Mouse (Mus musculus) midbrain, embryonic 10.5 days (tissue): Measurements from ENCODE around the gene Il12rb1. TPM values are rescaled to one million over a fixed set of nuclear protein-coding genes. Genes with fewer than 3 reads are reported as not detected.

Experiments used
- DNase-seq: peaks from one replicate; pipeline ENCODE4 v3.0.0-alpha.2; 2017; ENCODE audit warnings: low spot score
- H3K27ac ChIP-seq: fragments of 300-500 bp; sonication (generic); replicated peaks from 2 replicates; pipeline ENCODE4 v1.5.1; 2016; ENCODE audit warnings: mild to moderate bottlenecking
- H3K27me3 ChIP-seq: fragments of 300-500 bp; sonication (generic); 2 replicates; pipeline ENCODE4 v1.6.1; 2016; ENCODE audit warnings: low read depth, mild to moderate bottlenecking; ENCODE audit not compliant: poor library complexity, severe bottlenecking
- H3K36me3 ChIP-seq: fragments of 300-500 bp; sonication (generic); 2 replicates; pipeline ENCODE4 v1.6.1; 2016; ENCODE audit warnings: mild to moderate bottlenecking, moderate library complexity
- H3K4me1 ChIP-seq: fragments of 300-500 bp; sonication (generic); 2 replicates; pipeline ENCODE4 v1.6.1; 2016
- H3K4me3 ChIP-seq: fragments of 300-500 bp; sonication (generic); 2 replicates; pipeline ENCODE4 v1.5.1; 2016; ENCODE audit warnings: mild to moderate bottlenecking, moderate library complexity
- H3K9me3 ChIP-seq: fragments of 300-500 bp; sonication (generic); replicated peaks from 2 replicates; pipeline ENCODE4 v1.6.1; 2016; ENCODE audit warnings: mild to moderate bottlenecking
- WGBS: fragments of 180-500 bp; shearing (Covaris S2); methylation state at CpG from one replicate; pipeline ENCODE4 v1.1.7; 2016; 5-methylcytosine and 5-hydroxymethylcytosine counted together
- polyA plus RNA-seq: library from polyadenylated mRNA; unstranded; fragments of >200 nt; fragmentation: Nextera tagmentation; extraction: Ambion mirVana; gene quantifications from 2 replicates; pipeline ENCODE4 v1.2.1, GENCODE M21; 2016

Il12rb1 gene
- polyA plus RNA-seq, 1 experiment from 2014 or later: 0.05 TPM

DNA sequence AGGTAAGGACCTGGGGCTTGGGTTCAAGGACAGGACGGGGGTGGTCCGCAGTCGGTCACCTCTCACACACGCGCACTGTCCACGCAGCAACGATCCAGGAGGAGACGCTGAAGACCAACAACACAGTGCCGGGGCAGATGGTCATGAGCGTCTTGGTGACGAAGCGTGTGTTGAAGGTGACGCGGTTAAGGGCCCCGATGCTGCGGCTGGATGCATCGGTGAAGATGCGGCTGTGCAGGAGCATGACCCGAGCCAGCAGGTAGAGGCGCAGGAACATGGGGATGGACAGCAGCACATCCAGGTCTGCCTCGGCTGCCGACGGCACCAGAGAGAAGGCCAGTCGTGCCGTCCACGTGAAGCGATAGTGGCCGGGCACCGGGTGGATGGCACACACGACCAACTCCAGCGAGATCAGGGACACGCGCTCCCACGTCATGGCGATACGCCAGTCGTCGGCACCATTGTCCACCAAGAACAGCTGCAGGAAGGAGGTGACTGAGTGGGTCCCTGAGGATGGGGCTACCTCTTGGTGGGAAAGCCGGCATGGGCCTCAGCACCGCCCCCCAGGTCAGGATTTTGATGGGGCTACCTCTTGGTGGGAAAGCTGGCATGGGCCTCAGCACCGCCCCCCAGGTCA, 44.5 kb downstream of the Il12rb1 start:
- peaks cover 34% of the 10 kb centered on the region for H3K27me3 ChIP-seq
- no peaks in the 10 kb centered on the region for H3K9me3 ChIP-seq
- H3K27ac ChIP-seq: peak overlapping the region; percentile 46; the same call in 1 of the 2 replicates
- no peak for DNase-seq
- H3K36me3 ChIP-seq: peaks cover 33% of the 10 kb centered on the region
- no peak overlapping the region for H3K4me3 ChIP-seq
- H3K4me1 ChIP-seq: peaks cover 37% of the 10 kb centered on the region
- WGBS: 92% methylated on average over 41 of the region's 41 CpGs

DNA sequence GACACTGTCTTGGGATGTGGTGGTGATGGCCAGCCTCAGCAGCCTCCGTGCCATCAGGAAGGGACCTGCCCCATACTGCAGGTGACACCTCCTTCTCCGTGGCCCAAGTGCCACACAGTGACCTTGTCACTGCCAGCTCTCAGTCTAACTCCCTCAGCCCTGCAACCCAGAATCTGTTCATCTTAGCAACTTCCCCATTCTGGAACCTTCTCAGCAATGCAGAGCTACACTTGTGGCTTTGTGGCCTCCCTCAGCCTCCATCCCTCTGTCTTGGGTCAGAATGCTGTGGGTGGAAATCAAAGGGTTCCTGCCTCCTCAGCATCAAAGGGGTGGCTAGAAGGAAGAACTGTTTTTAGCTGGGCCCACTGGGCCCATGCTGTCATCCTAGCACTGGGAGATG, 45.6 kb downstream of the Il12rb1 start:
- Histone ChIP-seq H3K36me3 (peaks cover 29% of the 10 kb centered on the region), H3K9me3 (no peaks in the 10 kb centered on the region), H3K4me3 (no peak overlapping the region), H3K27me3 (peaks cover 24% of the 10 kb centered on the region), H3K27ac (no peak overlapping the region), H3K4me1 (peaks cover 46% of the 10 kb centered on the region)
- 87% methylated on average over 2 of the region's 2 CpGs for WGBS
- no peak for DNase-seq

DNA sequence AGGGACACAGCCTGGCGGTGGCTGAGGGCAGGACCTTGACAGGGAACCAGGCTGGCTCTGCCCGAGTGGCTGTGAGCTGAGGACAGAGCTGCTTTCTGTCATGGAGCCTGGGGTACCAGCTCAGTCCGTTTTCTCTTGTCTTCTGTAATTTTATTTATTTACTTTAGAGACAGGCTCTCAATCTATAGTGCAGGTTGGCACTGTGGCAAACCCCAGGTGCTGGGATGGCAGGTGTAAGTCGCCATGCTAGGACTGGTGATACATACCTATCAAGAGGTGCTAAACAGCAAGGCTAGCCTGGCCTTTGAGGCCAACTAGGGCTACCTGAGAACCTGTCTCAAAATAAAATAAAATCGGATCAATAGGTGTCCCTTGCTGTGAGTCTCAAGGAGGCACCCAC, 47.8 kb downstream of the Il12rb1 start:
- Histone ChIP-seq H3K27ac (no peak overlapping the region), H3K27me3 (peaks cover 26% of the 10 kb centered on the region), H3K9me3 (no peaks in the 10 kb centered on the region), H3K4me3 (peak overlapping the region; percentile 63; the same call in 1 of the 2 replicates), H3K36me3 (peaks cover 28% of the 10 kb centered on the region), H3K4me1 (peaks cover 49% of the 10 kb centered on the region)
- no peak for DNase-seq
- 69% methylated on average over 5 of the region's 5 CpGs for WGBS

DNA sequence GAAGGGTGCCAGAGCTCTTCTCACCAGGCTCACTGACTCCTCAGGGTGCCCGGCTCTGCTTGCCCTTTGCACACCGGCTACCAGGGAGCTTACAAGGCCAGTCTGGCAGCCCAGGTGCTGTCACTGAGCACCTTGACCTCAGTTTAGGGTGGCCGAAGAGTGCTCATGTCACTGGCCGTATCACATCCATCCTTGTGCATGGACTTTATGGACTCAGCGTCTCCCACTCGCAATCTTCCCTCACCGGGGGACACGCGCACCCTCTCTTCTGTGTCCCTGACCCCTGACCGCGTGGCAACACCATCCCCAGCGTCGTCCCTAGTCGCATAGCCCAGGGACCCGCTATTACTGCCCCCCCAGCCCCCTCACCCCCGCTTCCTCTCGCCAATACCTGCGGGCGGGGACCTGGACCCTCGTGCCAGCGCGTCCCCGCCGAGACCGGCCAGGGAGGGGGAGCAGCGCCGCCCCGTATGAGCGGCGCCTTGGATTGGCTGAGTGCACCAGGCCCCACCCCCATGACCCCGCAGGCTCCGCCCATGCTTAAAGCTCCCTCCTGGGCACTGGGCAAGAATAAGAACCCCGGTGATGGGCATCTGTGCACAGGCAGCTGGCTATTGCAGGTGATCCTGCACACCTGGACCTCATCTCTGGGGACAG, 48.4 kb downstream of the Il12rb1 start:
- 9% methylated on average over 33 of the region's 33 CpGs for WGBS
- Histone ChIP-seq H3K36me3 (peaks cover 28% of the 10 kb centered on the region), H3K9me3 (no peaks in the 10 kb centered on the region), H3K27me3 (peaks cover 32% of the 10 kb centered on the region), H3K27ac (peak overlapping the region; percentile 74), H3K4me3 (peak overlapping the region; percentile 63), H3K4me1 (peaks cover 55% of the 10 kb centered on the region)
- peak; percentile 74 for DNase-seq

DNA sequence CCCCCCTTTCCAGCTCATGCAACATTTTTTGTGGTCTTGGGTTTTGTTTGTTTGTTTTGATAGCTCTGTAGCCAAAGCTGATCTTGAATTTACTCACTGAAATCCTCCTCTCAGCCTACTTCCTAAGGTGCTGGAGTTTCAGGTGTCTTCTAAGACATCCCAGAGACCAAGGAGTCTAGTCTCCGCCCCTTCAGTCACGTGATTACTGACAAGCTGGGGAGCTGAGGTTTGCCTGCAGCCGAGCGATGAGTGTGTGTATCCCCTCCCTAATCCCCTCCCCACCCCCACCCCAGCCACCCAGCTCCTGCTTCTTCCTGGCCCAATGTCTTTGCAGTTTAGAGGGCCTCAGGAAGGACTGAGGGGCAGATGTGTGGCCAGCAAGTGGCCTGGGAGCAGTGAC, 49.3 kb downstream of the Il12rb1 start:
- Histone ChIP-seq H3K4me3 (peak overlapping the region; percentile 63; the same call in 1 of the 2 replicates), H3K27ac (peak overlapping the region; percentile 74), H3K27me3 (peaks cover 41% of the 10 kb centered on the region), H3K36me3 (peaks cover 22% of the 10 kb centered on the region), H3K9me3 (no peaks in the 10 kb centered on the region), H3K4me1 (peaks cover 59% of the 10 kb centered on the region)
- no peak for DNase-seq
- WGBS: 7% methylated on average over 4 of the region's 4 CpGs

DNA sequence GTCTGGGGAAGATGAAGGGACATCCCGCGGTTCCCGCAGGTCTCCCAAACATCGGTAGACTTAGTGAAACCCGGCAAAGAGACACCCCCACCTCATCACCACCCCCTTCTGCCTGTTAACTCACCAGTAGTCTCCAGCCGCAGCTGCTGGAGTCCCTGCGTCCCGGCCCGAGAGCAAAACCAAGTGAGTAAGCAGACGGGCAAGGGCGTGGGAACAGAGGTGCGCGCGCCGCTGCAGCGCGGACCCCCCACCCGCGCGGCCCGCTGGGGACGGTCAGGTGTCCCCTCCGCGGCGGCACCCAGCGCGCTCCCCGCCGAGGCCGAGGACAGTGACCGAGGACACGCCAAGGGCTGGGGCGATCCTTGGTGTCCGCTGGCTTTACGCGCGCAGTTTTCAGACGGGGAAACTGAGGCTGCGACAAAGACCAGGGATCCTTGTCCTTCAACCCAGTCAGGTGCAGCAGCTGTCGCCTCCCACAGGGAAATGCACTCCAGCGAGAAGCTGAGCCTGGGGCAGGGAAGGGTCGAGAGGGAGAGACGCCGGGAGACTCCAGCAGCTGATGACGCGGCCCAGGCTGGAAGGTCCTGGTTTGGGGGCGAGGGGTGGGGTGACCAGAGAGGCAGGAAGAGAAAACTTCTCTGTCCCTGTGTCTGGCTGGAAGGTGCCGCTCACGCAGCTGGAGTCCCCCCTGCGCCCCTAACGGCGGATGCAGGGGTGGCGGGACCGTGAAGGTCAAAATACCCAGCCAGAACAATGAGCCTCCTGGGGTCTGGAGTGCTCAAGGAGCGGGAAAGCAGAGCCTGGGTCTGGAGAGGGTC, 54.8 kb downstream of the Il12rb1 start, which contains the start of gene Kcnn1:
Kcnn1 (minus strand) TSS at position 435 of the 818 bp plus-strand sequence.
- DNase-seq: peak; percentile 76
- under 1% methylated on average over 55 of the region's 55 CpGs for WGBS
- H3K36me3 ChIP-seq: peaks cover 7% of the 10 kb centered on the region
- peak within 1 kb of the TSS; percentile 98 for H3K27ac ChIP-seq
- peaks cover 74% of the 10 kb centered on the region for H3K4me1 ChIP-seq
- H3K4me3 ChIP-seq: peak within 1 kb of the TSS; percentile 66
- no peaks in the 10 kb centered on the region for H3K9me3 ChIP-seq
- peaks cover 34% of the 10 kb centered on the region for H3K27me3 ChIP-seq

DNA sequence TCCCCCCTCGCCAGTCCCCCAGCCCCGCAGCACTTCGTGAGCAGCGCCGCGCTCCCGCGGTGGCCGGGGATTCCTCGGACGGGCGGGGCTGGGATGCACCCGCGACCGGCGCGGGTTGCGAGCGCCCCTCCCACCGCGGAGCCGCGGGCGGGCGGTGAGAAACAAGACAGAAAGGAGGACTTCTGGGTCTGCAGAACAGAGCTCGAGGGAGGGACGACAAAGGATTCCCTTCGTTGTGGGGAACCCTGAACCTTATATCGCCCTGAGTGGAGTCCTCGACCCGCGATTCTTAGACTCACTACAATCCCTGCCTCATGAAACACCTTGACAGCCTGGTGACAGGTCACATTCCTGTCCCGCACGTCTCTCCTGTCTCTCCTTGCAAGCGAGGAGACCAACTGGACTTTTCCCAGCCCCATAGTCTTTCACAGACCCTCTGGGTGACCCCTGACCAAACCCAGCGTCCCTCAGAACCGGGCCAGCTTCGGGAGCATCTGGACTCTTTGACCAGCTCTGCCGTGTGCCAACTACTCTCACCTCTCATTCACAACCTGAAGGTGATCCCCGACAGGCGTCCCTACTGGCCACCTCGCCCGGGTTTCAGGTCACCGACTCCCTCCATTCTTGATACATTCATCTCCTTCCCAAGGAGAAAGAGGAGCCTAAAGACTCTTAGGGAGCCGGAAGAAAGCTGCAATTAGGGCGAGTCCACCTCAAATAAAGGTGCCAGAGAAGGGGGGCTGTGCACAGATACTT, 55.9 kb downstream of the Il12rb1 start:
- peaks cover 74% of the 10 kb centered on the region for H3K4me1 ChIP-seq

DNA sequence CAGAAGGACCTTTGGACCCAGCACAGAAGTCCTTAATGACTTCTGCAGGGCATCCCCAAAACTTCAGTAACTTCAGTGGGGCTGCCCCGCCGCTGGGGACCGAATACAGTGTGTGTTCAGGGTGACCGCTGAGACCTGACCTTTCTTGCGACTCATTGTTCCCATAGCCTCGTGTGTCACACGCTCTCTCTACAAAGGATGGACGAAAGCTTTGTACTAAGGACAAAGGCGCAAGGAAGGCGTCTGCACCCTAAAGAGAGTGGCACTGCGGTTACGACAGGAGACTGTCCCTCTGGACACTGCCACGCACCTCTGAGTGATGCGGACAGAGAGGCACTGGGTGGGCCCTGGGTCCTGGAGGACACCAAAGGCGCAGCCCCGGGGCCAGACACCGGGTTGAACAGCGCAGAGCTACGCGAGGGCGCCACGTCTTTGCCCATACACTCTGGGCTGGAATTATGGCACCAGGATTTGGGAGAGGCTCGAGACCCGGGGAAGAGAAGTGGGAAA, 56.5 kb downstream of the Il12rb1 start:
- no peaks in the 10 kb centered on the region for H3K9me3 ChIP-seq
- H3K4me3 ChIP-seq: peak overlapping the region; percentile 66
- H3K4me1 ChIP-seq: peaks cover 79% of the 10 kb centered on the region
- peaks cover 15% of the 10 kb centered on the region for H3K36me3 ChIP-seq
- WGBS: under 1% methylated on average over 24 of the region's 24 CpGs
- DNase-seq: peak; percentile 78
- peaks cover 38% of the 10 kb centered on the region for H3K27me3 ChIP-seq
- peak overlapping the region; percentile 98 for H3K27ac ChIP-seq

More for the DNA sequence above, 55.9 kb downstream of the Il12rb1 start:
- H3K27ac ChIP-seq: peak overlapping the region; percentile 98
- no peaks in the 10 kb centered on the region for H3K9me3 ChIP-seq
- WGBS: 1% methylated on average over 46 of the region's 46 CpGs
- peaks cover 15% of the 10 kb centered on the region for H3K36me3 ChIP-seq
- peak; percentile 60 for DNase-seq
- peak overlapping the region; percentile 66 for H3K4me3 ChIP-seq
- H3K27me3 ChIP-seq: peaks cover 38% of the 10 kb centered on the region

DNA sequence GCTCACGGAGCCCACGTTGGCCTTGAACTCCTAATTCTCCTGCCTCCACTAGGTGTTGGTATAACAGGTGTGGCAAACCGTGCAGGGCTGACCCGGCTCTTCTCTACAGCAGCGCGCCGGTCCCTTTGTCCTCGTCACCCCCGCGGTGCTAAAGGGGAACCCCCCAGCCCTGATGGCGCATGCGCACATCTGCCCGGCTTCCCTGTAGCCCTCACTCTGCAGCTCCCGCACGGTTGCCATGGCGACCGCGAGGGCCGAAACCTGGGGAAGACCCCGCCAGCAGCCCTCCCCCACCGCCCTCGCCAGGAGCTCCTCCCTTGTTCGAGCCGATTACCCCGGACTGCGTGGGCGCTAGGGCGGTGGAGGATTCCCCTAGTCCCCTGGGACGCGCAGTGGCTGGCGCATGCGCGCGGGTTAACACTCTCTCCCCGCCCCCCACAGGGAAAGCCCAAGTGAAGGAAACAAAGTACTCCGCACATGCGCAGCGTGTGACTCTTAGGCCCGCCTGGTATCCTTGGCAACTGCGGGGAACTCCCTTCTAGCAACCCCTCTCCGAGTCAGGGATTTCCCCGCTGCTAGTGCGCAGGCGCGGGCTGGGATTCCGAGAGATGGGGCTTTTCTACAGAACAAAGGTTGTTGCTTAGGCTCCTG, 57.2 kb downstream of the Il12rb1 start:
- peak; percentile 100 for DNase-seq
- under 1% methylated on average over 46 of the region's 46 CpGs for WGBS
- peaks cover 15% of the 10 kb centered on the region for H3K36me3 ChIP-seq
- H3K4me3 ChIP-seq: peak overlapping the region; percentile 66
- no peaks in the 10 kb centered on the region for H3K9me3 ChIP-seq
- H3K27me3 ChIP-seq: peaks cover 38% of the 10 kb centered on the region
- peaks cover 81% of the 10 kb centered on the region for H3K4me1 ChIP-seq
- H3K27ac ChIP-seq: peak overlapping the region; percentile 98

DNA sequence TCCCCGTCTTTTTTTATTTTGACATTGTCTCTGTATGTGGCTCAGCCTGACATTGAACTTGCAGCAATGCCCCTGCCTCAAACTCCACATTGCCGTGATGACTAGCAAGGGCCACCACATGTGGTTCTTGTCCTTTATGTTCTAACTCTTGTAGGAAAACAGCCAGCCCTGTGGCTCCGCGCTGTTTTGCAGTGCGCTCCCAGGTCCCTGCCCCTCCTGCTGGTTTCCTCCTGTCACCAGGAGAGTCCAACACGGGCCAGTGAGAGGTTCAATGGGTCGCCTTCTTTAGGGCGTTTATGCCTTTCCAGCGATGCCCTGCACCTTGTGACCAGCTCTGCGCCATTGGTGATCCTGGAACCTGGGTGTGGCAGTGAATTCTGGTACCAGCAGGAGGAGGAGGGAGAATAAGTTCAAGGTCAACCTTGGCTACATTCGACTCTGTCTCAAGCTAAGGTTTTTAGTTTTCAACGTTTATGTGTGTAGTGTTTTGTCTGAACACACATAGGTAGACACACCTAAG, 57.8 kb downstream of the Il12rb1 start:
- Histone ChIP-seq H3K4me1 (peaks cover 81% of the 10 kb centered on the region), H3K27ac (peak overlapping the region; percentile 98), H3K36me3 (peaks cover 17% of the 10 kb centered on the region), H3K27me3 (peaks cover 34% of the 10 kb centered on the region), H3K9me3 (no peaks in the 10 kb centered on the region), H3K4me3 (peak overlapping the region; percentile 66)
- no peak for DNase-seq
- WGBS: 9% methylated on average over 12 of the region's 12 CpGs

DNA sequence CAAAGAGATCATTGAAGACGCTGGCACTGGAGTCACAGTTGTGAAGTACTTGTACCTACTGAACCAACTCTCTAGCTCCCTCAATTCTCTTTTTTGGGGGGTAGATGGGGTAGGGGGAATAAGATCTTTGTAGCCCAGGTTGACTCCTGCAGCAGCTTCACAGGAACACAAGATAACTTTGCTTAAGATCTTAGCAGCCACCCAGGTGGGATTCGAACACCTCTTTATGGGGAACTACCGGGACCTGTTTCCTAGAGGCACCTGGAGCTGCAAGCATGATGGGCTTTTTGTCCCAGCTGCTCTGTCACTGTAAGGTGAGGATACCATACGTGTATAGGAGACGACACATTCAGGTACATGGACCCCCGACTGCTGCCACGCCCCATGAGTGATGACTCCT, 58.3 kb downstream of the Il12rb1 start:
- Histone ChIP-seq H3K27ac (peak overlapping the region; percentile 98), H3K9me3 (no peaks in the 10 kb centered on the region), H3K4me1 (peaks cover 81% of the 10 kb centered on the region), H3K27me3 (peaks cover 29% of the 10 kb centered on the region), H3K4me3 (peak overlapping the region; percentile 66; the same call in 1 of the 2 replicates), H3K36me3 (peaks cover 18% of the 10 kb centered on the region)
- no peak for DNase-seq
- WGBS: 90% methylated on average over 7 of the region's 7 CpGs
